Mouse (Mus musculus) limb, embryonic 12.5 days (tissue): ENCODE results near the gene Gm48551. TPM values are rescaled to one million over a fixed set of nuclear protein-coding genes. Genes with fewer than 3 reads are reported as not detected.
A peak's percentile ranks its signal among the peaks of the same experiment; 100 is the strongest.

Source experiments
- ATAC-seq: fragments of 200-750 bp; cut with Nextera tagmentation; 2 replicates; pipeline ENCODE4 v1.8.0; 2017; ENCODE audit warnings: low read depth, moderate TSS enrichment; ENCODE audit not compliant: insufficient number of reproducible peaks, insufficient read depth, low FRiP score, low TSS enrichment
- H3K27ac ChIP-seq: fragments of 300-500 bp; sonication (generic); 2 replicates; pipeline ENCODE4 v1.5.1; 2016; ENCODE audit warnings: mild to moderate bottlenecking, moderate library complexity
- H3K27me3 ChIP-seq: fragments of 300-500 bp; sonication (generic); 2 replicates; pipeline ENCODE4 v1.6.1; 2016; ENCODE audit warnings: mild to moderate bottlenecking, moderate library complexity
- H3K36me3 ChIP-seq: fragments of 300-500 bp; sonication (generic); 2 replicates; pipeline ENCODE4 v1.6.1; 2016; ENCODE audit warnings: mild to moderate bottlenecking, moderate library complexity
- H3K4me1 ChIP-seq: fragments of 300-500 bp; sonication (generic); replicated peaks from 2 replicates; pipeline ENCODE4 v1.6.1; 2016
- H3K4me2 ChIP-seq: fragments of 300-500 bp; sonication (generic); 2 replicates; pipeline ENCODE4 v1.6.1; 2016; ENCODE audit warnings: mild to moderate bottlenecking, moderate library complexity
- H3K4me3 ChIP-seq: fragments of 300-500 bp; sonication (generic); replicated peaks from 2 replicates; pipeline ENCODE4 v1.5.1; 2016; ENCODE audit warnings: mild to moderate bottlenecking
- H3K9ac ChIP-seq: fragments of 300-500 bp; sonication (generic); replicated peaks from 2 replicates; pipeline ENCODE4 v1.6.1; 2016; ENCODE audit warnings: mild to moderate bottlenecking, moderate library complexity
- H3K9me3 ChIP-seq: fragments of 300-500 bp; sonication (generic); 2 replicates; pipeline ENCODE4 v1.6.1; 2016; ENCODE audit warnings: mild to moderate bottlenecking, moderate library complexity
- WGBS: fragments of 180-500 bp; shearing (Covaris S2); methylation state at CpG from one replicate; pipeline ENCODE4 v1.1.7; 2016; 5-methylcytosine and 5-hydroxymethylcytosine counted together
- polyA plus RNA-seq: library from polyadenylated mRNA; unstranded; fragments of >200 nt; fragmentation: Nextera tagmentation; extraction: Ambion mirVana; gene quantifications from 2 replicates; pipeline ENCODE4 v1.2.1, GENCODE M21; 2016

Gm48551 gene
- polyA plus RNA-seq, 1 experiment from 2014 or later, result 3.3 TPM

DNA sequence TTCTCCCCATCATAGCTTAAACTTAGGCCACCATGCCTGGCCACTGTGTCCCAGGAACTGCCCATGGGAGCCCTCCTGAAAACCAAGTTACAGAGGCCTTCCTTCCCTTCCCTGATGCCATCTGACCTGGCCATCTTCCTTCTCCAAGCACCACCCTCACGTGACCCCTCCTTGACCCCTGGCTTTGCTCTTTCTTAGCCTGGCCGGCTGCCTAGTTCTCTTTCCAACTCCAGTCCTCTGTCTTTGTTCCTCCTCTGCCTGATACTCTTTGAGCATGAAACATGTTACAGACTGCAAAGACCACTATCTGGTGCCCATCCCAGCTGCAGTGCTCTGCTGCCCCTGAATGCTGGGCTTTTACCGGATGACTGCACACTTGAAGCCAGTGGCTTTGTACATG lies 5.1 kb downstream of the Gm48551 start:
- Histone ChIP-seq H3K9ac (no peak overlapping the region), H3K4me2 (no peak overlapping the region), H3K27ac (no peak overlapping the region; the same call in 1 of the 2 replicates), H3K4me1 (peaks cover 33% of the 10 kb centered on the region), H3K36me3 (peaks cover 50% of the 10 kb centered on the region), H3K27me3 (no peaks in the 10 kb centered on the region), H3K4me3 (no peak overlapping the region), H3K9me3 (no peaks in the 10 kb centered on the region)
- no peak for ATAC-seq
- WGBS, result 66% methylated on average over 3 of the region's 3 CpGs

- ATAC-seq, result no peak
- Histone ChIP-seq H3K27me3 (no peaks in the 10 kb centered on the region), H3K9me3 (no peaks in the 10 kb centered on the region), H3K4me3 (no peak overlapping the region), H3K27ac (no peak overlapping the region), H3K36me3 (peaks cover 50% of the 10 kb centered on the region), H3K9ac (no peak overlapping the region), H3K4me2 (no peak overlapping the region), H3K4me1 (peaks cover 30% of the 10 kb centered on the region)
- WGBS, result 63% methylated on average over 23 of the region's 23 CpGs
Observed at GRCm38 (mm10) chr10:81389801-81390677, 5.8 kb downstream of the Gm48551 start.

DNA sequence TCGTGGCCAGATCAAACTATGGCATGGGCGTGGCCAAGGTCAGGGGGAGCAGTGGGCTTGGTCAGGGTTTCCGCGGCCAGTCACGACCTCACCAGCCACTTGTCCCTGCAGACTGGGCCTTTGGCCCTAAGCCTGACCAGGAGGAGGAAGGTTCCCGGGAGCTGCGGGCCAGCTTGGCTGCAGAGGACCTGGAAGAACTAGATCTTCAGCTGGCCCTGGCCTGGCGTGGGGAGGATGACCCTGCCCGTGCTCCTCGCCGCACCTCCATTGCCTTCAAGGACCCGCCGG lies 6.4 kb downstream of the Gm48551 start:
- 87% methylated on average over 13 of the region's 13 CpGs for WGBS
- Histone ChIP-seq H3K4me1 (peaks cover 24% of the 10 kb centered on the region), H3K4me2 (no peak overlapping the region), H3K27ac (no peak overlapping the region), H3K9ac (no peak overlapping the region), H3K9me3 (no peaks in the 10 kb centered on the region), H3K4me3 (no peak overlapping the region), H3K36me3 (peaks cover 48% of the 10 kb centered on the region), H3K27me3 (no peaks in the 10 kb centered on the region)
- no peak for ATAC-seq

GRCm38 (mm10) chr10:81392270-81392669 lies 8.0 kb downstream of the Gm48551 start:
- WGBS, result 86% methylated on average over 6 of the region's 6 CpGs

DNA sequence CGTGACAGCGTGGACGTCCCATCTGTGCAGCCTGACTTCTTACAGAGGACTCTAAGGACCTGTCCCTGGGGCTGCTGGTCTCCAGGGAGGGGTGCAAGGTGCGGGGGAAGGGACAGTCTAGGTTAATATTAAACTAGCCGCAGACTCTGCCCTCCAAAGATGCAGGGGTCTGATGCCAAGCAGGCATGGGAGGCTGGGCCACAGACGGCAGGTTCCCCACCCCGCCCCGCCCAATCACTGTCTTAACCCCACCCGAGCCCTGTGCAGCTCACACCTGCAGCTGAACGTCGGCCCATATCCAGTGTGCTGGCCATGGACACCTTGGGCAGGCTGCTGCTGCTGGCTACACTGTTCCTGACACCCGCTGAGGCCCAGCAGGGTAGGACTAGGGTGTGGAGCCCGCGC lies 8.5 kb downstream of the Gm48551 start, which contains the start of gene Smim24:
Gene Smim24 (plus strand): TSS at position 271 of the 405 bp plus-strand sequence.
- H3K4me3 ChIP-seq, result peak within 1 kb of the TSS; percentile 30
- H3K4me2 ChIP-seq, result peak within 1 kb of the TSS; percentile 62
- ATAC-seq, result no peak
- H3K27ac ChIP-seq, result peak within 1 kb of the TSS; percentile 53
- H3K27me3 ChIP-seq, result no peaks in the 10 kb centered on the region
- peak within 1 kb of the TSS; percentile 56 for H3K9ac ChIP-seq
- no peaks in the 10 kb centered on the region for H3K9me3 ChIP-seq
- peaks cover 27% of the 10 kb centered on the region for H3K4me1 ChIP-seq
- peaks cover 34% of the 10 kb centered on the region for H3K36me3 ChIP-seq
- 68% methylated on average over 14 of the region's 14 CpGs for whole genome bisulfite sequencing

More at GRCm38 (mm10) chr10:81392270-81392669, 8.0 kb downstream of the Gm48551 start:
- Histone ChIP-seq H3K27ac (no peak overlapping the region), H3K9me3 (no peaks in the 10 kb centered on the region), H3K9ac (0 out of 2 replicates have a peak overlapping the region, but pooled peaks have one; percentile 56), H3K4me3 (no peak overlapping the region), H3K4me2 (no peak overlapping the region), H3K27me3 (no peaks in the 10 kb centered on the region), H3K36me3 (peaks cover 35% of the 10 kb centered on the region), H3K4me1 (peaks cover 27% of the 10 kb centered on the region)
- no peak for ATAC-seq

- no peaks in the 10 kb centered on the region for H3K9me3 ChIP-seq
- peak overlapping the region; percentile 56 for H3K9ac ChIP-seq
- H3K4me1 ChIP-seq, result peaks cover 27% of the 10 kb centered on the region
- no peaks in the 10 kb centered on the region for H3K27me3 ChIP-seq
- 5% methylated on average over 19 of the region's 19 CpGs for WGBS
- peak overlapping the region; percentile 62 for H3K4me2 ChIP-seq
- H3K27ac ChIP-seq, result peak overlapping the region; percentile 53
- ATAC-seq, result no peak; the same call in 1 of the 2 replicates
- peaks cover 34% of the 10 kb centered on the region for H3K36me3 ChIP-seq
- peak overlapping the region; percentile 30 for H3K4me3 ChIP-seq
Observed at GRCm38 (mm10) chr10:81393456-81394063, 9.3 kb downstream of the Gm48551 start.

GRCm38 (mm10) chr10:81395127-81395526 lies 10.9 kb downstream of the Gm48551 start:
- H3K9ac ChIP-seq, result no peak overlapping the region; the same call in 1 of the 2 replicates
- no peak overlapping the region for H3K27ac ChIP-seq
- H3K36me3 ChIP-seq, result peaks cover 37% of the 10 kb centered on the region
- H3K27me3 ChIP-seq, result peaks cover 5% of the 10 kb centered on the region
- no peaks in the 10 kb centered on the region for H3K9me3 ChIP-seq
- 15% methylated on average over 5 of the region's 5 CpGs for WGBS
- H3K4me3 ChIP-seq, result no peak overlapping the region
- H3K4me2 ChIP-seq, result no peak overlapping the region
- H3K4me1 ChIP-seq, result peaks cover 30% of the 10 kb centered on the region
- ATAC-seq, result no peak

DNA sequence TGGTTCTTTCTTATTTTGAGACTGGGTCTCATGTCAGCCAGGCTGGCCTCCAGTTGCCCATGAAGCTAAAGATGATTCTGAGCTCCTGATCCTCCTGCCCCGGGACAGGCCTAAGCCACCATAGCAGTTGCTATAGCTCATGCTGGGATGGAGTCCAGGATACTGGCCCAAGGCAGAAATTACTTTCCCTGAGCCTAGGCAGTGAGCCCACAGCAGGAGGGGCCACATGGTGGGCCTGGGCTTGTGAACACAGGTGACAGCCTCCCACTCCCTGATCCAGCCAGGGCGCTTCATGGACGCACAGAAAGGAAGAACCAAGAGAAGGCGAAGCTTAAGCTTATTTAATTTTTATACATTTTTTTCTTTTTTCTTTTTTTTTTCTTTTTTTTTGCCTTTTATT lies 11.6 kb downstream of the Gm48551 start:
- no peak overlapping the region for H3K4me2 ChIP-seq
- H3K4me3 ChIP-seq, result no peak overlapping the region
- no peak for ATAC-seq
- WGBS, result 96% methylated on average over 4 of the region's 4 CpGs
- H3K9ac ChIP-seq, result no peak overlapping the region
- H3K4me1 ChIP-seq, result peaks cover 37% of the 10 kb centered on the region
- peaks cover 12% of the 10 kb centered on the region for H3K27me3 ChIP-seq
- H3K9me3 ChIP-seq, result no peaks in the 10 kb centered on the region
- H3K27ac ChIP-seq, result no peak overlapping the region
- H3K36me3 ChIP-seq, result peaks cover 39% of the 10 kb centered on the region

DNA sequence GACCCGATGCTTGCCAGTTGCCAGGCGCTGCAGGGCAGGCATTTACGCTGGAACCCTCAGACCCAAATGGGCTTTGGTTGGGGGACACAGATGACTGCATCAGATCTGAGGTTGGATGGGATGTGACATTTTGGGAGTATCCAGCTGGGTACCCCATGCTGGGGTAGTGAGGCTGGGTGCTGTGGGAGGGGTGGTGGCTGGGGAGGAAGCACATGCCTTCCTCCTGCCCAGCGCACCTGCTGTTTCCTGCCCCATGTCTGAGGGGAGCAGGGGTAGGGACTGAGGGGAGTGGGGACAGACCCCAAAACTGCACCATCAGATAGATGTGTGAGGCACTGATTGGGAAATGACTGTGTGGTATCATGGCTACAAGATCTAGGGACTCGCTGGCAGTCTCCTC lies 12.5 kb downstream of the Gm48551 start:
- Histone ChIP-seq H3K4me3 (no peak overlapping the region), H3K27me3 (peaks cover 13% of the 10 kb centered on the region), H3K4me1 (peaks cover 46% of the 10 kb centered on the region), H3K27ac (0 out of 2 replicates have a peak overlapping the region, but pooled peaks have one; percentile 17), H3K9ac (no peak overlapping the region; the same call in 1 of the 2 replicates), H3K9me3 (no peaks in the 10 kb centered on the region), H3K4me2 (no peak overlapping the region), H3K36me3 (peaks cover 37% of the 10 kb centered on the region)
- ATAC-seq, result no peak
- 74% methylated on average over 5 of the region's 5 CpGs for WGBS

- Histone ChIP-seq H3K4me3 (no peak overlapping the region), H3K9ac (no peak overlapping the region), H3K36me3 (peaks cover 37% of the 10 kb centered on the region), H3K27me3 (peaks cover 18% of the 10 kb centered on the region), H3K27ac (no peak overlapping the region), H3K9me3 (no peaks in the 10 kb centered on the region), H3K4me1 (peaks cover 57% of the 10 kb centered on the region), H3K4me2 (no peak overlapping the region)
- 58% methylated on average over 5 of the region's 5 CpGs for WGBS
- no peak for ATAC-seq
Observed at GRCm38 (mm10) chr10:81399296-81399695, 15.0 kb downstream of the Gm48551 start.

DNA sequence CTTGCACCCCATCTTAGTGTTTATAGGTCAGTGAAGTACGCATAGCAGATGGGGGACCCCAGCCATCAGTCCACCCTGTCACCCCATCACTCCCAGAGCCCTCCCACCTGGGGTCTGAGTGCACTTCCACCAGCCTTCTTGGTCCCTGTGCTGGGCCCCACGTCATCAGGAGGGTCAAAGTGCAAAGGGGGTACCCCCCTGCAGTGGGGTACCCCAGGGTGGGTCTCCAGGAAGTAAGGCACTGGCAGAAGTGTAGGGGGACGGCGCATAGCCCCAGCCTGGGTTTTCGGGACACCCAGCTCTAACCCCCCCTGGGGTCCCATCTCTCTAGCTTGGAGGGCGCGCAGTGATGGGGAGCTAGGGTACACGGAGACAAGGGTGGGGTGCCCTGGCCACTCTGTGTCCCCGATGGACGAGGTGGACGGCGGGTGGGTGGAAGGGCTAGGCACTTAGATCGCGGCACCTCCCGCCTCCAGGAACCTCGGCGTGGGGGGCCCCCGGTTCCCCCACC lies 15.6 kb downstream of the Gm48551 start:
- Histone ChIP-seq H3K27me3 (peaks cover 24% of the 10 kb centered on the region), H3K4me1 (peaks cover 62% of the 10 kb centered on the region), H3K9ac (no peak overlapping the region), H3K9me3 (no peaks in the 10 kb centered on the region), H3K27ac (no peak overlapping the region), H3K4me3 (no peak overlapping the region), H3K4me2 (peak overlapping the region; percentile 32), H3K36me3 (peaks cover 42% of the 10 kb centered on the region)
- no peak for ATAC-seq
- 76% methylated on average over 18 of the region's 18 CpGs for WGBS
